In genomic region chr7:27653681-27654437, GRCm38 (mm10) we compare ENCODE assay signal across 8 mouse cellular contexts. TPM values are rescaled to one million over a fixed set of nuclear protein-coding genes. Genes with fewer than 3 reads are reported as not detected.
DNase-seq lines count a peak whose midpoint lies in the region; ATAC-seq lines count a peak whose summit lies in the region.

TSS of gene Ttc9b (plus strand) at chr7:27653915.

- H3K27ac ChIP-seq in lung, embryonic 15.5 days = no peak within 1 kb of the TSS
- H3K27ac ChIP-seq in forebrain, embryonic 16.5 days (ENCODE audit: low read length) = peak within 1 kb of the TSS; percentile 94
- no peak within 1 kb of the TSS for H3K27ac ChIP-seq in intestine, embryonic 15.5 days

- H3K27me3 ChIP-seq in lung, embryonic 15.5 days = peaks cover 68% of the 10 kb centered on the region
- no peaks in the 10 kb centered on the region for H3K27me3 ChIP-seq in forebrain, embryonic 16.5 days (replicated peaks; ENCODE audit: control insufficient read depth, insufficient read depth, low read length)
- peaks cover 67% of the 10 kb centered on the region for H3K27me3 ChIP-seq in intestine, embryonic 15.5 days (replicated peaks)

- no peak within 1 kb of the TSS for H3K9ac ChIP-seq in lung, embryonic 15.5 days
- peak within 1 kb of the TSS; percentile 82 for H3K9ac ChIP-seq in forebrain, embryonic 16.5 days (replicated peaks; ENCODE audit: low read depth, low read length)
- no peak within 1 kb of the TSS for H3K9ac ChIP-seq in intestine, embryonic 15.5 days

- no peak for DNase-seq in lung, postnatal 36 days
- peak; percentile 82 to 91 for DNase-seq in cerebellum, adult 18-20 months
- DNase-seq in left cerebral cortex, postnatal 4 days = peak; percentile 87
- peak; percentile 65 for DNase-seq in neural tube, embryonic 10.5 days (ENCODE audit: extremely low spot score, low spot score)
- peak; percentile 77 for DNase-seq in thymus, postnatal 14 days

- intact Hi-C loops in left cerebral cortex, postnatal 4 days (cut with DNase I) = no loop called here

- ATAC-seq in lung, embryonic 15.5 days (ENCODE audit: borderline replicate concordance, extremely low read depth, low FRiP score, low TSS enrichment) = peak; percentile 47; the same call in 1 of the 2 replicates
- ATAC-seq in forebrain, embryonic 16.5 days = peak; percentile 80
- ATAC-seq in intestine, embryonic 15.5 days = peak; percentile 65

- no peaks in the 10 kb centered on the region for H3K9me3 ChIP-seq in lung, embryonic 15.5 days
- H3K9me3 ChIP-seq in forebrain, embryonic 16.5 days (ENCODE audit: control insufficient read depth, low read length) = no peaks in the 10 kb centered on the region
- no peaks in the 10 kb centered on the region for H3K9me3 ChIP-seq in intestine, embryonic 15.5 days

- WGBS in lung, embryonic 15.5 days = 4% methylated on average over 58 of the region's 62 CpGs
- WGBS in forebrain, embryonic 16.5 days = under 1% methylated on average over 50 of the region's 62 CpGs
- WGBS in intestine, embryonic 15.5 days = 4% methylated on average over 62 of the region's 62 CpGs

- H3K4me3 ChIP-seq in lung, embryonic 15.5 days = peak within 1 kb of the TSS; percentile 22
- peak within 1 kb of the TSS; percentile 64 for H3K4me3 ChIP-seq in forebrain, embryonic 16.5 days (replicated peaks; ENCODE audit: low read length)
- H3K4me3 ChIP-seq in intestine, embryonic 15.5 days (replicated peaks) = peak within 1 kb of the TSS; percentile 28

- peaks cover 11% of the 10 kb centered on the region; the same call in 1 of the 2 replicates for H3K4me1 ChIP-seq in lung, embryonic 15.5 days
- H3K4me1 ChIP-seq in forebrain, embryonic 16.5 days (replicated peaks; ENCODE audit: control insufficient read depth, insufficient read depth, low read length) = peaks cover 22% of the 10 kb centered on the region
- H3K4me1 ChIP-seq in intestine, embryonic 15.5 days (replicated peaks) = peaks cover 7% of the 10 kb centered on the region; the same call in 1 of the 2 replicates

- H3K4me2 ChIP-seq in lung, embryonic 15.5 days = peak within 1 kb of the TSS; percentile 50
- H3K4me2 ChIP-seq in forebrain, embryonic 16.5 days (ENCODE audit: low read length) = peak within 1 kb of the TSS; percentile 65
- peak within 1 kb of the TSS; percentile 50 for H3K4me2 ChIP-seq in intestine, embryonic 15.5 days (replicated peaks)

- H3K36me3 ChIP-seq in lung, embryonic 15.5 days = no peaks in the 10 kb centered on the region
- peaks cover 8% of the 10 kb centered on the region; the same call in 1 of the 2 replicates for H3K36me3 ChIP-seq in forebrain, embryonic 16.5 days (ENCODE audit: control insufficient read depth, insufficient read depth)
- no peaks in the 10 kb centered on the region; the same call in 1 of the 2 replicates for H3K36me3 ChIP-seq in intestine, embryonic 15.5 days

RNA-seq across cellular contexts. Expression of gene Ttc9b, which starts in this region (rescaled TPM):
- polyA plus RNA-seq in lung, embryonic 15.5 days (2015; fragmentation: Nextera tagmentation; extraction: Ambion mirVana) = 0.09 and 0.60 TPM in 2 replicates
- 56.2 and 65.7 TPM in 2 replicates for polyA plus RNA-seq in forebrain, embryonic 16.5 days (2015; fragmentation: Nextera tagmentation; extraction: Ambion mirVana)
- 2.3 and 2.5 TPM in 2 replicates for polyA plus RNA-seq in intestine, embryonic 15.5 days (2015; fragmentation: Nextera tagmentation; extraction: Ambion mirVana)
- total RNA-seq in left cerebral cortex, postnatal 4 days (2021) = 10 to 100 TPM; 80.0 to 91.0 TPM

Comparison
In these comparisons a context has a peak if more than half of its experiments do, and no peak if none do; other contexts are left out.
1. RNA of gene Ttc9b (polyA plus RNA-seq): 56.2 to 65.7 TPM in forebrain, embryonic 16.5 days; 2.3 to 2.5 TPM in intestine, embryonic 15.5 days and 0.09 to 0.60 TPM in lung, embryonic 15.5 days; every median in the first group is over 10 times any median in the second.
2. Peak in ATAC-seq, H3K4me3 ChIP-seq and H3K4me2 ChIP-seq in lung, embryonic 15.5 days; RNA of the gene not detected or under 1 TPM.
3. Peak in every context shown above with its lines, with median percentiles within 50 percentile points of each other: ATAC-seq, H3K4me2 ChIP-seq and H3K4me3 ChIP-seq.